Mouse (Mus musculus) ES-CJ7 (cell line): ENCODE measurements at regions not wholly inside any gene's neighbourhood (a gene's known extent, or its start where the extent isn't known, plus 50 kb on each side); places are given as distances from the start of the nearest gene placed in this dataset.

Experiments used
- DNase-seq: peaks from one replicate; pipeline ENCODE4 v3.0.0; 2011; ENCODE audit warnings: low read depth, low spot score

DNA sequence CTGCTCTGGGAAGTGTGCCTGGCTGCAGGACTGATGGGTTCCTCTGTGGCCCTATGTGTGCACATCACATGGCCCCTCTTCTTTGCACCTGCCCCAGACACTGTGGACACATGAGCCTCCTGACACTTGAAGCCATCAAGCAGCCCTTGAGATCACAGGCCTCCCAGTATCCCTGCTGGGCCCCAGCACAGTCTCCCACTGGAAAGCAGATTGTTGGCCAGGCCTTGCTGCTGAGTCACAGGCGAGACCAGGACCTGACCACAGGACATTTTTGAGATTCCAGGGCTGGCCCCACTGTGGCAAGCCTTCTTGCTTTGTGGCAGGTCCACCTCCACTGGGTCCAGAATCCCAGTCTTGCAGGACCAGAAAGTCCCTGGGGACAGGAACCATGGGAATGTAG lies 105.5 kb upstream of the Ccnd1 start:
- DNase-seq, result no peak

DNA sequence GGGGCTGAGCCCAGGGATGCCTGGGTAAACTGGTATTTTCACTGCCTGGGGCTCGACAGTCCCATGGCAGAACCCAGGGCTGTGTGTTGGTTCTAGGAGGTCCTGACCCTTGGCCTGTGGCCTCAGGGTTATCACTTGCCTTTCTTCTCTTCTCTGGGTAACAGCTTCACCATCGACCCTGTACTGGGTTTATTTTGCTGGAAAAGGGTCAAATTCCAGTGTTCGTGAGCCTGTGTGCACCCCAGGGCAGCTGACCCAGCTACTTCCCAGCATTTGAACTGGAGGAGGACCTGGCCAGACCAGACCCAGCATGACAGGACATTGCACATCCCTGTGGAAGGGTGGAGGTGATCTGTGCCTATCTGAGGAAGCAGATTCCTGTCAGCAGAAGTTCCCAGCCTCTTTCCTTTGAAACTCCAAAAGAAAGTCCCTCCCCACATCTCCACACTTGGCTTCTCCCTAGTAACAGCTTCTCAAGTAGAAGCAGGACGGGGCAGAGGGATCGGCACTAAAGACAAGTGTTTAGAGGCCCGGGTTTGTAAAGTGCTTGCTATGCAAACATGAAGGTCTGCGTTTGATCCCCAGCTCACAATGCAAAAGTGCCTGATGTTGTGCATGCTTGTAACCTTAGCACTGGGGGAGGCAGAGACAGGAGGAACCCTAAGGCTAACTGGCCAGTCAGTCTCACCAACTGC lies 103.9 kb upstream of the Ccnd1 start:
- no peak for DNase-seq

DNA sequence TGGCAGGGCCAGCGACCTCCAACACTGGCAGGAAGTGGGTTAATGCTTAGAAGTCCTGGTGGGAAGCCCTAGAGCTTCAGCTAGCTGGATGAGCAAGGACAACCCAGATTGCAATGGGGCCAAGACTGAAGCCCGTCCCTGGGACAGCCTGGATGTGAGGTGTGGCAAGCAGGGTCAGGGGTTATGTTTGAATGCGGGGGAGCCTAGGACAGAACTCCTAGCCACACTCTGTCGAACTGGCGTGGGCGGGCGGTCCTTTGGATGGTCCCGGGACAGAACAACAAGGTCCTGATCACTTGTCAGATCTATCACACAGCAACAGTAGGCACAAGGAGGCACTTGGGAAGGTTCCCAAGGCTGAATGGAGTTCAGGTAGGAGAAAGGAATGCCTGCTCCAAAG lies 101.1 kb upstream of the Ccnd1 start:
- no peak for DNase-seq

DNA sequence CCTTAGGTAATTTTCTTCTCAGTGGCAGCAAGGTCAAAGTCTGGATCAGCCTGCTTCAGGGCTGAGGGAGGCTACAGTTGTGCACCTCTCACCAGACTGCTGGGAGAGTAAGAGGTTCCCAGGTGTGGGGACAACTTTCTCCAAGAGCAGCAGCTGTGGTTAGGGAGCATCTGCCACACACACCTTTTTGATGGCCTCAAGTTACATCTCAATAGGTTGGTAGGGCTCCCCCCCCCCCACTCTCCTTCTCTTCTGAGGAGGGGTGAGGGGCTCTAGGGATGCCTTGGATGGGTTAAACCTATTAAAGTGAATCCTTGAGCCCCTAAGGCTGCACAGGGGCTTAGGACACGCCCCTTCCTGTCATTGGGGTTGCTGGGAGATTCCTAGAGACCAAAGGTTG lies 94.7 kb upstream of the Ccnd1 start:
- DNase-seq, result peak; percentile 91

DNA sequence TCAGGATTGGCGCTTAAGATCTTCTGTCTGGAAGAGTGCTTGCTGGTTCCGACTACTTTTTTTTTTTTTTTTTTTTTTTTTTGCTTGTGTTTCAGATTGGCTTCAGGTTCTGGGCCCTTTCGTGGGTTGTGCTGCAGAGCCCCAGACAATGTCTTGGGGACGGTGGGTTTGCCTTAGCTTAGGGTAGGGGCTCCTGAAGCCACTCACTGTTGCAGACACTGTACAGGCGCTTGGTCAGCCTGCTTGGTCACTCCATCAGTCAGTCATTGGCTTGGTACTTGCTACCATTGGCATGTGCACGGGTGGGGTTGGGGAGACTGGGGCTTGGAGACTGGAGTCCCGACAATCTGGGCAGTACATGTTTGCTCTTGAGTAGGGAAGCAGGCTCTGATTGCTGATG lies 91.5 kb upstream of the Ccnd1 start:
- no peak for DNase-seq

DNA sequence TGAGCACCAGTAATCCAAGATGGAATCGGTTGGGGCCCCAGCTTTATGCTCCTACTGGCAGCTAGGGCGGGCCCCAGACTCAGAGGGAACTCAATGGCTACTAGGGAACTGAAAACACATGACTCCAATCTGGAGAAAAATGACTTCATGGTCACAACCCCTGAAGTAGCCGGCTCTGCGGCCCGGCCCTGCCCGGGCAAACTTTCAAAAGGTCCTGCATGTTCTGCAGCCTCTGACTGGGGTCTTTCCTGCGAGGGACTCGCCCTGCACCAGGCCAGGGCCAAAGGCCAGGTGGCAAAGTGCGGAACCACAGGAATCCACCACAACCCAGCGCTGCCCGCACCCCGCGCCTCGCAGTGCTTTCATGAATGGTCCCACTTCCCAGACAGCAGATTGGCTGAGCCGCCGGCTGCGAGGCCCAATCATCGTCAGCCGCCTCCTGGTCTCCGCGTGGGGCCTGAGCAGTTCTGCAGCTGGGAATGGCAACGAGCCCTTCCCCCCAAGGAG lies 91.0 kb upstream of the Ccnd1 start:
- peak; percentile 81 for DNase-seq

DNA sequence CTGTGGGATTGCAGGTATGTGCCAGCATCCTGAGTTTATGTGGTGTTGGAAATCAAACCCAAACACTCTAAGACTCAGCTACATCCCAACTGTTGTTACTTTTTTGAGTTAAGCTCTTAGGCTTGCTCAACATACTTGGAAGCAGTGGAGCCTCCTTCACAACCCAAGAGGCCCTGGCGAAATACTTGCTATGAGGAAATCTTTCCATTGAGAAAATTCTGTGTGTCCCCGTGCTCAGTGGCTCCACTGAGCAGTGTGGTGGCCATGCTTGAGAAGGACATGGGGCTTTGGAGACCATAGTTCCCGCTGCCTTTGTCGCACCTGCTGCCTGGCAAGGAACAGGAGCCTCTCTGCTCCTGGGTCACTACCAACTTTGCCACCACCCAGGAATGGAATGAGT lies 89.9 kb upstream of the Ccnd1 start:
- DNase-seq, result no peak

DNA sequence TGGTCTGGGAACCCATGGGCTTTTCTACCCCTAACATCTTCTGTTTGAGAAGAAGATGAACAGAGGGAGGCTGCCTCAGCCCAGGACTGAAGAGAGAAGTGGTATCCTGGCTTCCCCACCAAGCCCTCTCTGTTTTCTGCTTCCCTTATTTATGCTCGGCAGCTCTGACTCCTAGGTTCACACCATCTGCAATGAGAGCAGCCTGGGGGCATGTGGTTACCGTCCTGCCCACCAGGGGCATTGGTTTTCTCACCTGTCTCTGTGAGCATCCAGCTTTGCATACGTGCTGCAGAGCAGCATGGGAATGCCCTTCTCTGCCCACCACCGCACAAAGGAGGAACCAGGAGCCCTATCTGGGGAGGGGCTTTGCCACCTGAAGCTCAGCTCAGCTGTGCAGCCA lies 89.4 kb upstream of the Ccnd1 start:
- peak; percentile 82 for DNase-seq

DNA sequence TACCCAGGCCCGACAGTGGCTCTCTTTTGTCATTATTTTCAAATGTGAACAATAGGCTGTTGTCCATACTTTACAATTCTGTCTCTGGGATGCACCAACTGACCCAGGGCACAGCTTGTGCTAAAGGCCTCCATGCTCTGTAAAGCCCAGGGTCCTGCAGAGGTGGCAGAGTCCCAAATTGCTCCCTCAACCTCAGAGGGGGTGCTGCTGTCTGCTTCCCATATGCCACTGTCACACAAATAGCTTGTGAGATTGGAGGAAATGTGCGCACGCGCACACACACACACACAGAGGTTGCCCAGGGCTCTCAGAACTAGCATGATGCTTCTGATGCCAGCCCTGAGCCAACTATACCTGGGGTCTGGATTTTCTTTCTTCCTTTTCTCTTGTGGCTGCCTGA lies 87.3 kb upstream of the Ccnd1 start:
- no peak for DNase-seq

DNA sequence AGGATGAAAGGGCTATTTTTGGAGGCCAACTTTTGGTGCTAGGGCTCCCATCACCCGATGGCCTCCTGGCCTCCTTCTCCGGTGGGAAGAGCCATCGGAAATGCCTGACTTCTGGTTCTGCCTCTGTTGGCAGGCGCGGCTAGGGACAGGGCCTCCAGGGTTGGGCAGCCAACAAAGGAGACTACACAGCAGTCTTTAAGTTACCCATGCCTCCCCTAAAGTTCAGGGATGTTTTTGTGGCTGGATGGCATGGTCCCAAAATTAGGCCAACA lies 86.2 kb upstream of the Ccnd1 start:
- DNase-seq, result no peak

DNA sequence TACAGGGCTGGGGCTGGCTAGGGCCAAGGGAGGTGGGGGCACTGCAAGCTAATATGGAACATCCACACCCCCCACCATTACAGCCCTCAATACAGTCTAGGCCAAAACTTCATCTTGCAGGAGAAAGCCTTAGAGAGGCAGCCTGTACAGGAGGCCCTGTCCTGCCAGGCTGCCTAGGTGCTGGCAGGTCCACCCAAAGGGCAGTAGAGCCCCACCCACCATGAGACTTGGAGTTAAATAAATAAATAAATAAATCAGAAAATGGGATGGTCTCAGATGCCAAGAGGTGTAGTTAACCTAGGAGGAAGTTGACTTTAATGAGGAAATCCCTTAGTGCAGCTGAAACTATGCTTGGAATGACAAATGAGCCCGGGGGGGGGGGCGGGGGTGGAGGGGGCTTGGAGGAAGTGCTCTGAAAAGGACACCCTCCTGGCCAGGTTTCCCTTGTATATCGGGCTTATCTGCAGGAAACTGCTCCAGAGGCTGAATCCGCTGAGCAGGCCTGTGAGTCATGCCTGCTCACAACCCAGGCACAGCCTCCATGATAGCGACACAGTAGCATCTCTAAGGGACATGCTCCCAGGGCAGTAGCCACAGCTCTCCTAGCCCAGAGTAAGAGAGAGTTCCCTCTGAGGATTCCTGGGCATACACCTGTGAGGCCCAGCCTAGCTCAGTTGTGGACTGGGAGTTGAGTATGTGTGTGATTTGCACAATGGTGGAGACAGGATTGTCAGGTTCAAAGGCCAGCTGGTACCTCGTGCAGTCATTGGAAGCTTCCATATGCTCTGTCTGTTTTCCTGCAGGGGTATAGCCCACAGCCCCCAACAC lies 85.7 kb upstream of the Ccnd1 start:
- no peak for DNase-seq

DNA sequence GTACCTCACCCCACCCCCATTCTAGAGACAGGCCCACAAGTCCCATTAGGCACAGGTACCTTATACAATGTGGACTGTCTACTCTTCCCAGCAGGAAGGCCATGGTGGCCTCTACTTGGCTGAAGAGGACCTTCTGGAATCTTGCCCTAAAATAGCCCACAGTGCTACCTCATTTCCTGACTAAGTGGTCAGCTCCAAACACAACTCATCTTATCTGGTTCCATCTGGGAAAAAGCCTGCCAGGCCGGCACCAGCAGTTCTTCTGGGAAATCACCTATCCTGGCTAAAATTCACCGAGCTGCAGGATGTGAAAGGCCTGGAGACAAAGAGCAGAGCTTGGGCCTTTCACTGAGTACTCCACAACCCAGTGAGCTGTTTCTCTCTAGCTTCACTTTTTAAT lies 84.9 kb upstream of the Ccnd1 start:
- no peak for DNase-seq

DNA sequence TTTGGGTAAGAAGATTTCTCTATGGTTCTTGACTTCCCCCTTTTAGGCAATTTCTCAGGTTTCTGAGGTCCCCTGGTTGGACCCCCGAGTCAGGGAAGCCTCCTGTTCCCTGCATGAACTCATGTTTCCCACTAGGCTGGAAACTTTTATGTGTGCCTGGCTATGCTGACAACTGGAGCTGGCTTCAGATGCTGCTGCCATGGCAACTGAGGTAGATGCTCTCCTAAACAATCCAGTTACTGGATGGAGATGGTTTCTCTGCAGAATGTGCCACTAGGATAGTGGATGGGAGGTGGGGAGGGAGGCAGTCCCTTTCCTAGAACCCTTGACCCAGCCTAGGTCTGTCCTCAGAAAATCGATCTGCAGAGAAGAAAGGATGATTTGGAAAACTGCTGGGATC lies 79.4 kb upstream of the Ccnd1 start:
- DNase-seq, result no peak

DNA sequence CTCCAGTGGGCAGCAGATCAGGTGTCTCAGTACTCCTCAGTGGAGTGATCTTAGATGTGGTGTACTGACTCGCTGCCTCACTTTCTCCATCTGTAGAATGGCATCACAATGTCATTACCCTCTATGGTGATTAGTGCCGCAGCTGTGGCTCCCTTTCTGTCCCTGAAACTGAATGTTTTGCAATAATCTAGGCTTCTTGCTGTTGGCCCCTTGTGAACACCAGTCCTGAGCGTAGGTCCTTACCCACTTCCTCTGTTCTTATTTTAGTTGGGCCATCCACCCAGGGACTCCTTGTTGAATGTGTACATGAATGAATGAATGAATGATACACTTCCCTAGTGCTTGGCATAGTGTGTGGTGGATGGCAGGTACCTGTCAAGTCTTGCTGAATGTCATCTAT lies 78.4 kb upstream of the Ccnd1 start:
- no peak for DNase-seq

DNA sequence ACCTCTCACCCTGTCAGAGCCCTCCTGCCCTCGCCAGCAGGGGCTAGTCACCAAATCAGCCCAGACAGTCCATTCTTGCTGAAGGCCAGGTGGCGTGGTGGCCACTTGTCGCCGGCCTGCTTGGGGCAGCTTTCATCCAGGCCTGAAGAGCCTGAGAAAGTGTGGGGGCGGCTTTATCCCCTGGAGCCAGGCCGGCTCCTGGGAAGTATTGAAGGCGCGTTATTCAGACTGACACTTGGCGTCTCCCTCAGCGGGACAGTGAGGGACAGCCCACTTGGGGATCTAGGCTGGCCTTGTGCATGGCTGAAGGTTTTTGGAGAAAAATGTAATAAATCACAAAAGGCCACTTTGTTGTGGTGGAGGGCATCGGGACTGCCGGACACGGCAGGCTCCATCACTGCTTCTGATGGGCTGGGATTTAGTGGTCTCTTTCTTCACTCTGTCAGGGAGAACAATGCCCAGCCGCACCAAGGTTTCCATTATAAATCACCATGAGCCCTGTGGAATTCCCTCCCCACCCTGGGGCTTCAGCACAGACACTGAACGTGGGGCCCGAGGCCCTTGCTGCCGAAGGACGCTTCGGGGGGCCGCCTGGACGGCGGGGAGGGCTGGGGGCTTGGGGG lies 75.8 kb upstream of the Ccnd1 start:
- DNase-seq, result no peak

DNA sequence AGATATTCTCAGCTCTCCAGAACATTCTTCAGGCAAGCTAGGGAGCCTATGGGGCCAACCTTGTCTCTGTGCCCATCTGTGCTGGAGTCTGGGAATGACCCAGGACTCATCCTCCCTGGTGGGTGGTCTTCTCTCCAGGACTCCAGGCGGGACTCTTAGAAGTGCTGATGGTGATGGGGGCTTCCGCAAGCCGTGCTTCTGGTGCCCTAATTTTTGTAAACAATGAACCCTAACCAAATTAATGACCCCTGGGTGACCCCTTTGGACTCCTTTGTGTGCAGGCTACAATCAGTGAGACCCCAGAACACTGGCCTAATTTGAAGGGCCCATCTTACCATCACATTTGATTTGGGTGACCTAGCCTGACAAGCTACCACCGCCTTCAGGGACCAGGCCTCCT lies 71.0 kb upstream of the Ccnd1 start:
- DNase-seq, result peak; percentile 12

DNA sequence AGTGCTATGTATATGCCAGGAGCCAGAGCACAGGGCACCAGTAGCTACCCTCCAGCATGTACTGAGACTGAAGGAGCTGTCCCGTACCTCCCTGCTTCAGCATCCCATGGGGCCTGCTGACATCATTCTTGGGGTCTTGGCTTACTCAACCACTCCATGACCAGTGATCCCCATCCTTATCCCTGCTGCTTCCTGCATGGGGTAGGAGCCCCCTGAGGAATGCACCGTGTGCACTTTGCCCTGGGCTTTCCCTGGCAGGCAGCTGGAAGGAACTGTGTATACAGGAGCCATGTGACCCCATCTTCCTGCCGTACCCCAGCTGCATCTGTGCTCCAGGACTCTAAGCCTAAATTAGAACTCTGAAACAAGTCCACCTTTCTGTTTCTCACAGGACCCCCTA lies 70.3 kb upstream of the Ccnd1 start:
- DNase-seq, result no peak

DNA sequence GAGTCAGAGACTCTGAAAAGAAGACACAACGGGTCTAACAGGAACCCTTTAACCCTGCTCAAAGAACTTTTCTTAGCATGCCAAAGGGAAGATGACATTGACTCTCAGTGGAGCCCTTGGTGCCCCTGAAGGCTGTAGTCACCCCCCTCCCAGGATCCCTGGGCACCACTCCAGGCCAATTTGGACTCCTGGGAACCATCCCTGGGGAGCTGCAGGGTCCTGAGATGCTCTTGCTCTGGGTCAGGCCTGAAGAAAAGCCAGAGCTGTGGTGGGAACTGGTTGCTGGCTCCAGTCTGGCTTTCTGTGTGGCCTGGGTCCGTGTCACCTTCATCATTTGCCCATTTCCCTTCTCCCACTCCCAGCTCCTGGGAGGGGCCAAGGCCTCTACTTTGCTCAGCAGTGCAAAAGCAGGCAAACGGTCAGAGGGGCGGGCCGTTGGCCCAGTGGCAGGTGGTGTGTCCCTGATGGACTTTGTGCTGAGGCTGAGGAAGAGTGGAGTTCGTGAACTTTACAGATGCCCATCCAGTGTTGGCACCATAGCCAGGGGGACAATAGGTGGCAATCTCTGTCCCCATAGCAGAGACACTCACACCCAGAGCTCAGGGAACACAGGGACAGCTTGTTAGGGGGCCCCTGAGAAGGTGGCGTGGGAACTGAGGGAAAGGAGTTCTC lies 69.1 kb upstream of the Ccnd1 start:
- DNase-seq, result no peak

DNA sequence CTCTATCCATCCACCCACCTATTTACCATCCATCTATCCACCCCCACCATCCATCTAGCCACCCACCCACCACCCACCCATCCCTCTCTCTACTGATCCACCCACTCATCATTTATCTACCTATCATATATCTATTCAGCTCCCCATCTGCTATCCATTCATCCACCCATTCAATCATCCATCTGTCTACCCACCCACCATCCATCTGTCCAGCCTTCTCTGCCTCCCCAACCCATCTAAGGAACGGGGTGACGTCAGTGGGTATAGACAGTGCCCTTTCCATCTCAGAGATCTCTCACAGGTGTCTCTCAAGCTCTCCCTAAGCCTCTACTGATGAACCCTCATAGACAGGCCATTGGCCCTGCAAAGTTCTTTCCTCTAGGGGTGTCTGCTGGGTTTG lies 67.5 kb upstream of the Ccnd1 start:
- no peak for DNase-seq

DNA sequence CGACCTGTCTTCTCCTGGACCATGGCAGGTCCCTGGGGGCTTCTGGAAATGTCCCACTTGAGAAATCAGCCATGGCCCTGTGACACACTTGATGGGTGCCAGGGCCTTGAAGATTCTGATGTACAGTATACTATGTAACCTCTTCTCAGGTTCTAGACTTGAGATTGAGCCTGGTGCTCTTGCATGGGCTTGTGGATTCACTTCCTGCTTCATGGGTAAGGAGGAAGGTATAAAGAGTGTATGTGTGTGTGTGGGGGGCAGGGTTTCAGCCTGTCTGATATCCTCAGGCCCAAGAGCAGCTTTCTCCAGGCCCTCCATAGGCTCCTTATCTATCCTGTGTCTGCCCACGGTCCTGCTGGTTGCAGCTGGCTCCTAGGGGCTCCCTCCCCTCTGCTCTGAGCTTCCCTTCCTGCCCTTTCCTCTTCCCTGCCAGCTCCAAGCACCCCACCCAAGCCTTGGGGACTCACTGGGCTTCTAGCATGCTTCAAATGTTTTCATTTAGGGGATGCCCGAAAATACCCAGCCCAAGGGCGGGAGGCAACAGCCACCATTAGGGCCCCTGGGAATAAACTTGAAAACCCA lies 61.9 kb upstream of the Ccnd1 start:
- DNase-seq, result no peak

DNA sequence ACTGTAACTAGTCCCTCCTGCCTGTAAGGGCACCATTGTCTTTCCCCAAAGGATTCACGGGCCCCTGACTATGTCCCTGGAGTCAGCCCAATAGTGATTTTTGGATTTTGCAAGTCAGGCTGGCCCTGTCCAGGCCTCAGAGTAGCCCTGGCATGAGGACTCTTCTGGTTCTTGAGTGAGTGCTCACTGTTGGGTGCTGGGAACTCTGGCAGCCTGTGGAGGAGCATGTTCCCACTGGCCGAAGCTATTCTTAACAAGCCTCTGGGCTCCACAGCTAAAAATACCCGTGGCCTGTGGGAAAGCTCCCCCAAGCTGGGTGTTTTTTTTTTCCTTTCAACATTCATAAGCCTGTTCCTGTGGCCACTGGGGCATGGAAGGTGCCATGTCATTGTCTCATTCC lies 60.0 kb upstream of the Ccnd1 start:
- DNase-seq, result no peak

DNA sequence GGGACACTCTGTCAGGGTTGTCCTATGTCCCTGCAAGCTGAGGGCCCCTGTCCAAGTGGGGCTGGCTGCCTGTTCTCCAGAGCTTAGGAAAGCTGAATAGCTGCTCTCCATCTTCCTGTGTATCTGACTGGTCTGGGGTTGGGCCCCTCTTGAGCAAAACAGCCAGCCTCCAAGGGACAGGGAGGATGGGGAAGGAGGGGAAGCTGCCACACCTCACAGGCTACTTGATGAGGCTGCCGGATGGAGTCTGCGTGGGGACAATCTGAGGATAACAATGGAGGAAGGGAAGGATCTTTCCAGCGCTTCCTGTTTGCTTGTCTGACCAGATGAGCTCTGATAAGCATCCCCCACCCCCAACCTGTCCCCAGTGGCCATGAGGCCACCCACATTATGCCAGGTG lies 57.1 kb upstream of the Ccnd1 start:
- DNase-seq, result no peak
